Mouse (Mus musculus): ENCODE measurements around the gene Sfxn2. TPM values are rescaled to one million over a fixed set of nuclear protein-coding genes. Genes with fewer than 3 reads are reported as not detected.

The Sfxn2 gene
- polyA plus RNA-seq, 2 experiments: 7.4 to 15.0 TPM

- ATAC-seq (ENCODE audit: insufficient read depth): peak; percentile 99
- H3K4me1 ChIP-seq (replicated peaks; ENCODE audit: control insufficient read depth in 2 of 2, insufficient read depth in 2 of 2, low read length in 1 of 2): peaks cover 11 to 14% of the 10 kb centered on the region in 2 experiments
- no peak for TF ChIP-seq CTCF (IDR thresholded peaks at IDR 0.05; ENCODE audit: low read depth)
- TF ChIP-seq EP300 (IDR thresholded peaks at IDR 0.05; ENCODE audit: low read depth): no peak
- no peaks in the 10 kb centered on the region for H3K9me3 ChIP-seq (ENCODE audit: control insufficient read depth, low read length)
- peak within 1 kb of the TSS; percentile 87 for H3K4me2 ChIP-seq (ENCODE audit: low read depth)
- H3K4me3 ChIP-seq (ENCODE audit: insufficient read depth in 1 of 2, low read depth in 2 of 2, low read length in 2 of 2): peak within 1 kb of the TSS; percentile 88
- H3K36me3 ChIP-seq (replicated peaks; ENCODE audit: control insufficient read depth, insufficient read depth, low read depth): no peaks in the 10 kb centered on the region
- peak; percentile 97 to 98 (median 98) for DNase-seq (ENCODE audit: low read depth in 3 of 3, low spot score in 3 of 3)
- H3K27ac ChIP-seq: peak within 1 kb of the TSS; percentile 29
- no peaks in the 10 kb centered on the region for H3K27me3 ChIP-seq (ENCODE audit: control insufficient read depth, insufficient read depth, low read length)
- 1% methylated on average over 22 of the region's 22 CpGs for WGBS (ENCODE audit: insufficient replicate concordance)
- peak within 1 kb of the TSS; percentile 80 for H3K9ac ChIP-seq (replicated peaks)
Measured at GRCm38 (mm10) chr19:46598720-46599252, 25.6 kb downstream of the Sfxn2 start, which contains the start of gene Wbp1l. Gene Wbp1l, plus strand, starts transcription at chr19:46599084.

- TF ChIP-seq CTCF (IDR thresholded peaks at IDR 0.05; ENCODE audit: low read depth): no peak
- TF ChIP-seq EP300 (IDR thresholded peaks at IDR 0.05; ENCODE audit: low read depth): no peak
- H3K4me3 ChIP-seq (ENCODE audit: insufficient read depth in 1 of 2, low read depth in 2 of 2, low read length in 2 of 2): peak overlapping the region; percentile 88
- DNase-seq (ENCODE audit: low read depth in 3 of 3, low spot score in 3 of 3) (no peak), ATAC-seq (ENCODE audit: insufficient read depth) (no peak; the same call in 1 of the 2 replicates)
- H3K36me3 ChIP-seq (replicated peaks; ENCODE audit: control insufficient read depth, insufficient read depth, low read depth): no peaks in the 10 kb centered on the region
- no peaks in the 10 kb centered on the region for H3K27me3 ChIP-seq (ENCODE audit: control insufficient read depth, insufficient read depth, low read length)
- 9% methylated on average over 22 of the region's 22 CpGs for WGBS (ENCODE audit: insufficient replicate concordance)
- peaks cover 11 to 14% of the 10 kb centered on the region in 2 experiments for H3K4me1 ChIP-seq (replicated peaks; ENCODE audit: control insufficient read depth in 2 of 2, insufficient read depth in 2 of 2, low read length in 1 of 2)
- H3K4me2 ChIP-seq (ENCODE audit: low read depth): peak overlapping the region; percentile 87
- H3K27ac ChIP-seq: peak overlapping the region; percentile 29
- H3K9me3 ChIP-seq (ENCODE audit: control insufficient read depth, low read length): no peaks in the 10 kb centered on the region
- H3K9ac ChIP-seq (replicated peaks): peak overlapping the region; percentile 80
Measured at GRCm38 (mm10) chr19:46599375-46600256, 26.5 kb downstream of the Sfxn2 start.

DNA sequence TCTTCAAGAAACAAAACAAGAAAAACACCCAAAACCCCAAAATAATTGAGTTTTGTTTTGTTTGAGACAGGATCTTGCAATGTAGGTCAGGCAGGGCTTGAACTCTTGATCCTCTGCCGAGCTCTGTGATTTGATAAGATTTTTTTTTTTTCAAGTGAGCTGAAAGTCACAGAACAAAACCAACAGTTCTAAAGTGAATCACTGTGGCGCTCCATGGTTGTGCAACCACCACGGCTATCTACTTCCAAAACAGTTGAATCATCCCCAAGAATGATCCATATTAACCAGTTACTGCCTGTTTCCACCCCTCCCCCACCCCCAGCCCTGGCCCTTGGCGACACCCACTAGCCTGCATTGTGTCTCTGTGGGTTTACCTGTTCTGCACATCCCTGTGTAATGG, 27.2 kb downstream of the Sfxn2 start:
- Histone ChIP-seq H3K9ac (replicated peaks) (no peak overlapping the region), H3K4me2 (ENCODE audit: low read depth) (peak overlapping the region; percentile 87), H3K9me3 (ENCODE audit: control insufficient read depth, low read length) (no peaks in the 10 kb centered on the region), H3K27me3 (ENCODE audit: control insufficient read depth, insufficient read depth, low read length) (no peaks in the 10 kb centered on the region), H3K27ac (no peak overlapping the region), H3K4me1 (replicated peaks; ENCODE audit: control insufficient read depth in 2 of 2, insufficient read depth in 2 of 2, low read length in 1 of 2) (peaks cover 11 to 14% of the 10 kb centered on the region in 2 experiments), H3K4me3 (ENCODE audit: insufficient read depth in 1 of 2, low read depth in 2 of 2, low read length in 2 of 2) (peak overlapping the region in 1 of 2 experiments; percentile 88; a peak in 1 of 4 replicates), H3K36me3 (replicated peaks; ENCODE audit: control insufficient read depth, insufficient read depth, low read depth) (no peaks in the 10 kb centered on the region)
- 53% methylated on average over 4 of the region's 4 CpGs for WGBS (ENCODE audit: insufficient replicate concordance)
- TF ChIP-seq CTCF (IDR thresholded peaks at IDR 0.05; ENCODE audit: low read depth): no peak
- no peak for TF ChIP-seq EP300 (IDR thresholded peaks at IDR 0.05; ENCODE audit: low read depth)
- DNase-seq (ENCODE audit: low read depth in 3 of 3, low spot score in 3 of 3) (no peak), ATAC-seq (ENCODE audit: insufficient read depth) (no peak)

DNA sequence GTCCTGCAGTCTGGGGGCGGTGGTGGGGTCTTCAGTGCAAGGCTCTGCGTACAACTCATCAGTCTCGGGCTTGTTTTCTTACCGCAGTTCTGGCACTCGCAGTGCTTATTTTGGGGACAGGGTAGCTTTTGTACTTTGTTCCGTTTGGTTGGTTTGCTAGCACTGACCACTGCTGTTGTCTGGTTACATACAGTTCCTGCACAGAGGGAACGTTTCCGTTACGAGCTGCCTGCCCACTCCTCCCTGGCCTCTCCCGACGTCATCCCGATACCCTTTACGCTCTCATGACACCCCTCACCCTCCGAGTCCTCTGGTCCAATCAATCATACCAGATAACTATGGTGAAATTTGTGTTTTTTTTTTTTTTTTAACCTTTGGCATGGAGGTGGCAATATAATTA, 28.3 kb downstream of the Sfxn2 start:
- peaks cover 11 to 14% of the 10 kb centered on the region in 2 experiments for H3K4me1 ChIP-seq (replicated peaks; ENCODE audit: control insufficient read depth in 2 of 2, insufficient read depth in 2 of 2, low read length in 1 of 2)
- ATAC-seq (ENCODE audit: insufficient read depth): no peak
- no peak for DNase-seq (ENCODE audit: low read depth in 3 of 3, low spot score in 3 of 3)
- no peak overlapping the region for H3K9ac ChIP-seq (replicated peaks)
- TF ChIP-seq CTCF (IDR thresholded peaks at IDR 0.05; ENCODE audit: low read depth) (no peak), EP300 (IDR thresholded peaks at IDR 0.05; ENCODE audit: low read depth) (no peak)
- 48% methylated on average over 14 of the region's 14 CpGs for WGBS (ENCODE audit: insufficient replicate concordance)
- no peak overlapping the region for H3K27ac ChIP-seq
- no peaks in the 10 kb centered on the region for H3K27me3 ChIP-seq (ENCODE audit: control insufficient read depth, insufficient read depth, low read length)
- H3K36me3 ChIP-seq (replicated peaks; ENCODE audit: control insufficient read depth, insufficient read depth, low read depth): no peaks in the 10 kb centered on the region
- H3K4me2 ChIP-seq (ENCODE audit: low read depth): peak overlapping the region; percentile 40
- 0 out of 4 replicates have a peak overlapping the region, but pooled peaks of 1 of the 2 experiments have one; percentile 2 for H3K4me3 ChIP-seq (ENCODE audit: insufficient read depth in 1 of 2, low read depth in 2 of 2, low read length in 2 of 2)
- no peaks in the 10 kb centered on the region for H3K9me3 ChIP-seq (ENCODE audit: control insufficient read depth, low read length)

DNA sequence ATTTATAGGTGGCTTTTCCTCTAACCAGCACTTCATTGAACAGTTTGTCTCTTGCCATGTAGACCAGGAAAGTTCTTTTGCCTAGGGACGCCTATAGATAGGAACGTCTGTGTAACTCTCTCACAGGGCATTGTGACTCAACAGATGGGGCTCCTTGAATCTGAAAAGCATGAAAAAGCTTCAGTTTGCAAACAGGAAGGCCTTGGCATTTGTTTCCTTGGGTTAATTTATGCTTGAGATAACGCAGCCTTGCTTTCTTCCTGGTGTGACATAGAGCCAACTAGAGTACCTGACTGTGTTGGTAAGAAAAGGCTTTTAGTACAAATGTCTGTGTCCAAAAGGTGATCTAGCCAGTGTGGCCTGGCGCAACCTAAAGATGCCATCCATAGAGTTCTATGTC, 29.2 kb downstream of the Sfxn2 start:
- no peak for TF ChIP-seq EP300 (IDR thresholded peaks at IDR 0.05; ENCODE audit: low read depth)
- no peak for TF ChIP-seq CTCF (IDR thresholded peaks at IDR 0.05; ENCODE audit: low read depth)
- no peak overlapping the region for H3K4me3 ChIP-seq (ENCODE audit: insufficient read depth in 1 of 2, low read depth in 2 of 2, low read length in 2 of 2)
- ATAC-seq (ENCODE audit: insufficient read depth) (no peak), DNase-seq (ENCODE audit: low read depth in 3 of 3, low spot score in 3 of 3) (no peak)
- no peaks in the 10 kb centered on the region for H3K9me3 ChIP-seq (ENCODE audit: control insufficient read depth, low read length)
- no peak overlapping the region for H3K4me2 ChIP-seq (ENCODE audit: low read depth)
- WGBS (ENCODE audit: insufficient replicate concordance): 53% methylated on average over 4 of the region's 4 CpGs
- no peaks in the 10 kb centered on the region for H3K36me3 ChIP-seq (replicated peaks; ENCODE audit: control insufficient read depth, insufficient read depth, low read depth)
- no peak overlapping the region for H3K9ac ChIP-seq (replicated peaks)
- H3K27me3 ChIP-seq (ENCODE audit: control insufficient read depth, insufficient read depth, low read length): no peaks in the 10 kb centered on the region
- peaks cover 11 to 14% of the 10 kb centered on the region in 2 experiments for H3K4me1 ChIP-seq (replicated peaks; ENCODE audit: control insufficient read depth in 2 of 2, insufficient read depth in 2 of 2, low read length in 1 of 2)
- no peak overlapping the region for H3K27ac ChIP-seq
